Mouse (Mus musculus): ENCODE measurements at regions not wholly inside any gene's neighbourhood (a gene's known extent, or its start where the extent isn't known, plus 50 kb on each side); places are given as distances from the start of the nearest gene placed in this dataset.

GRCm38 (mm10) chr1:75889847-75890591 lies 344.0 kb downstream of the Slc4a3 start:
- DNase-seq (ENCODE audit: low spot score): no peak

- DNase-seq (ENCODE audit: low spot score): no peak
These were observed 344.7 kb downstream of the Slc4a3 start for GRCm38 (mm10) chr1:75890636-75891276.

- no peak for DNase-seq (ENCODE audit: low spot score)
These were observed 349.5 kb downstream of the Slc4a3 start for GRCm38 (mm10) chr1:75895550-75895949.

GRCm38 (mm10) chr1:75901146-75901545 lies 355.1 kb downstream of the Slc4a3 start:
- no peak for DNase-seq (ENCODE audit: low spot score)

DNA sequence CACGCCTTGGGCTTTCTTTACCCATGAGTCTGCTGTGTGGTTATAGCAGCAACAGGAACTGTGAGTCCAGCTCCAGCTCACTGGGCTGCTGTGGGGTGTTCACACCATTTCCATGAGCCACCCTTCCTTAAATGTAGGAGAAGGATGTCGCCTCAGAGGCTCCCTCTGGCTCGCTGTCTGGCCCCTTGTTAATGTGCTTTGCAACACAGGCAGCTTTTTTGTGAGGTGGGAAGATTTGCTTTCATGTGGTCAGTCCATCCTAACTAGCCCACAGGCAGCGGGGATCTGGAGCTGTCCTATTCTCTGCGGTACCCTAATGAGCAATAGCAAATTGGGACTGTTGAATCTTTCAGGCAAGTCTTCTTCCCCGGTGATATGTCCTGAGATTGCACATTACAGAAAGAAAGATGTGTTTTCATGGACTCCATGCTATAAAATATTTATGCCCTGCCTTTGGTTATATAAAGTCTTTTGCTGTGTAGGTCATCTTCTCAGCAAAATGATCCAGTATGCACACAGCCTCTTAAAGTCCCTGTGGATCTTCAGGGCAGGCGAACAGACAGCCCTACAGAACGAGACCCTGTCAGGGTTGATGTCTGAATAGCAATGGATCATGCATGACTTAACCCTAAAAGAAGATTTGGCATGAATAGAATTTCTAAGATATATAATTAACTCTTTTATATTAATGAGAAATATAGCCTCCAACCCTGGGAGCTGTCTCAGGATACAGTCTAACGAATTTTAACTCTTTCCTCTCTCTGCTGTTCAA lies 359.8 kb downstream of the Slc4a3 start:
- DNase-seq (ENCODE audit: low spot score): no peak

GRCm38 (mm10) chr1:75915311-75915710 lies 369.2 kb downstream of the Slc4a3 start:
- DNase-seq (ENCODE audit: low spot score): no peak

DNA sequence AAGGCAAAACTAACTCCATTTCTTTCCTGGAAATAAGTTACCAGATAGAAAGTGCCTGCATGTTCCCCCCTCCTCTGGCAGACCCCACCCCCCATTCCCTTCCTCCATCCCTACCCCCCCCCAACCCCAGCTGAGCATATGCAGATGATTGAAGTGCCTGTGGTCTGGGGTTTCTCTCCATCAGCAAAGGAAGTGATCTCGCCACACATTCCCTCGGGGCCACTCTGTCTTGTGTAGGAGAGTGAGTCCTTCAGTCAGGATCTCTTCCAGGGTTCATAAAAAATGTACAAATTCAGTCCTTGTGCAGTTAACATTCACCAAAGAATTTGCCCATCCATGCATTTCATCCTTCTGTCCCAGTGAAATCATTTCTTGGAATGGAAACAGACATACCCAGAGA lies 370.1 kb downstream of the Slc4a3 start:
- DNase-seq (ENCODE audit: low spot score): no peak

DNA sequence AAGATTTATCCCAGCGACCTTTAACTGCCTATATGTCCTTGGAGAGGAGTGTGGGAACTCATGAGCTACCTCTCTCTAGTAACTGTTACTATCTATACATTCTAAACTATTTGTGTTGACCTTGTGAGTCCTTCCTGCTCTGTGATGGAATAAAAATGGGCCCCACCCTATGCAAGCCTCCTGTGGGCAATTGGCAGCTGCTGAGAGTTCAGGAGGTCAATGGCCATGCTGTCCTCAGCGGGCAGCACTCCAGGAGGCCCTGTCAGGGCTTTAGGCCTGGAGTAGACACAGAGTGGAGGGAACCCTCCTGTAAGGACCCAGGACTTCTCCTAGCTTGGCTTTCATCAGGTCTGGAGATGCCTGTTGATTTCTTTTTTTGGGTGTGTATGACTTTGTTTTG lies 373.1 kb downstream of the Slc4a3 start:
- no peak for DNase-seq (ENCODE audit: low spot score)

- no peak for DNase-seq (ENCODE audit: low spot score)
These were observed 379.0 kb downstream of the Slc4a3 start for GRCm38 (mm10) chr1:75925046-75925445.

- no peak for DNase-seq (ENCODE audit: low spot score)
These were observed 379.7 kb downstream of the Slc4a3 start for GRCm38 (mm10) chr1:75925802-75926201.

DNA sequence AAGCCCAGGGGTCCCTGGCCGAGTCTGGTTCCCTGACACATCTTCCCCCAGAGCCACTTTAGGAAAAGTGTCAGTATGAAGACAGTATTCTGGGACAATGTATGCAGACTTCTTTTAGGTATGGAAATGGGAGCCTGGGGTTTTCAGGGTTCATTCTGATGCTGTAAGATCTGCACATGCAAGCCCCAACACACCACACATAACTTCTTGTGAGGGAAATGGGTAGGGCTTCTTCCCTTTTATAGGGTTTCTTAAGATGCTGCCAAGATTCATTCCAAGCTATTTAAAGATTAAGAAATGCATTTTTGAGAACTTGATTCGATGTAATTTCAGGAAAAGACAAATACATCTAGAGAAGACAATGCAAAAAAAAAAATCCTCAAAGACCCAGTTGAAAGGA lies 385.8 kb downstream of the Slc4a3 start:
- no peak for DNase-seq (ENCODE audit: low spot score)

GRCm38 (mm10) chr1:75933831-75934230 lies 387.8 kb downstream of the Slc4a3 start:
- DNase-seq (ENCODE audit: low spot score): no peak

- no peak for DNase-seq (ENCODE audit: low spot score)
These were observed 388.7 kb downstream of the Slc4a3 start for GRCm38 (mm10) chr1:75934761-75935160.

GRCm38 (mm10) chr1:75935866-75936265 lies 389.8 kb downstream of the Slc4a3 start:
- no peak for DNase-seq (ENCODE audit: low spot score)

GRCm38 (mm10) chr1:75936596-75936995 lies 390.5 kb downstream of the Slc4a3 start:
- DNase-seq (ENCODE audit: low spot score): no peak

DNA sequence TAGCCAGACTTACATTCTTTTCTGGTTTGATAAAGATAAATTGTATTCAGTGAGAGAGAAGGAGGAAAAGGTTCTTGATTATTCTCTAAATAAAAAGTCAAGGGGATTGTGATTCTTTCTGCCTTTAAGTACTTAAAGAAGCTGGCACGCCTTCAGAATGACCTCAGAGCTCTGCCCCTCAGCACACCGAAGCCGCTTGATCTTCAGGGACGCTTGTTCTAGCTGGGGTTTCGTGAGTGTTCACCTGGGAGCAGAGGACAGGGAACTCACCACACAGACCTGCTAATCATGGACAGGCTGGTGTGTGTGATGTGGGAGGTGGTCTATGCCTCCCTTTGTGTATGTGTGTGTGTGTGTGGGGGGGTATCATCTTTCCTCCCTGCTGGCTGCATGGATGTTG lies 391.3 kb downstream of the Slc4a3 start:
- DNase-seq (ENCODE audit: low spot score): no peak

GRCm38 (mm10) chr1:75946290-75946839 lies 400.3 kb downstream of the Slc4a3 start:
- no peak for DNase-seq (ENCODE audit: low spot score)

- no peak for DNase-seq (ENCODE audit: low spot score)
These were observed 432.3 kb downstream of the Slc4a3 start for GRCm38 (mm10) chr1:75978203-75978986.

GRCm38 (mm10) chr1:75983057-75983456 lies 437.0 kb downstream of the Slc4a3 start:
- no peak for DNase-seq (ENCODE audit: low spot score)

GRCm38 (mm10) chr1:75983487-75983886 lies 437.4 kb downstream of the Slc4a3 start:
- DNase-seq (ENCODE audit: low spot score): no peak

DNA sequence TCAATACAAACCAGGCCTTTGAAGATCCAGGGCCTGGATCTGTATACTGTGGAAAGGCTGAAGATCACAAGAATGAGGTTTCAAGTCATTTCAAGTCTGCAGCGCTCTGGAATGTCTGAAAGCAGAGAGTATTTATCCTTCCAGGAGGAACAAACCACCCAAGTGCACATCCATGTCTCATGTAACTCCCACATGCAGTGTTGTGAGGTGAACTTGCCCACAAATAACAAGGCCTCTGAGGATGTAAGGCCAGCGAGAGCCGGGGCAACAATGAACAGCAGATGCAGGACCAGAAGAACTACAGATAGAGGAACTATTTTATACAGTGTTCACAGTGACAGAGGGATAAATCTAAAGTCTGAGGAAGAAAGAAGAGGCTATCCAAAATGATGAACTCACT lies 442.4 kb downstream of the Slc4a3 start:
- DNase-seq (ENCODE audit: low spot score): no peak
